Mouse (Mus musculus) megakaryocyte, adult 5-6 weeks (primary cell): ENCODE data around the gene Usp11. TPM values are rescaled to one million over a fixed set of nuclear protein-coding genes. Genes with fewer than 3 reads are reported as not detected.
A peak's percentile ranks its signal among the peaks of the same experiment; 100 is the strongest.
"Not testable (repeated sequence)": the region's sequence is repeated elsewhere in the genome, so short reads cannot be mapped to it uniquely, and the experiment has no call there.

ENCODE experiments used
- ATAC-seq: 2 replicates; pipeline ENCODE4 v1.8.0; 2016; ENCODE audit warnings: mild to moderate bottlenecking, inconsistent platforms; ENCODE audit not compliant: poor library complexity, severe bottlenecking
- total RNA-seq, 2 experiments: library from RNA; stranded (forward) in 1 of 2; stranded (reverse) in 1 of 2; fragments of 153-499, 151-499 nt in 1 of 2; fragments of 221-1000, 200-1000 nt in 1 of 2; gene quantifications; 2 replicates each; pipeline versions ENCODE4 v1.2.3 to v1.2.4; 2015 to 2017

The Usp11 gene
- total RNA-seq (2015) (5.5 and 5.8 TPM in 2 replicates), total RNA-seq (2017) (5.1 and 5.2 TPM in 2 replicates)

GRCm38 (mm10) chrX:20703741-20704290 is at the start of gene Usp11:
TSS of gene Usp11 (plus strand) at chrX:20703906.
- ATAC-seq: peak; percentile 25; the same call in 1 of the 2 replicates

- ATAC-seq: no peak
These were observed 46.1 kb upstream of the Usp11 start for GRCm38 (mm10) chrX:20657593-20657992.

- ATAC-seq: peak; percentile 71
These were observed 45.6 kb upstream of the Usp11 start, which contains the start of gene Uba1 for GRCm38 (mm10) chrX:20658026-20658652. TSS of gene Uba1 (plus strand) at chrX:20658326.

- 0 out of 2 replicates have a peak, but pooled peaks have one; percentile 2 for ATAC-seq
These were observed 44.8 kb upstream of the Usp11 start for GRCm38 (mm10) chrX:20658891-20659406.

GRCm38 (mm10) chrX:20662317-20662715 is 41.4 kb upstream of the Usp11 start:
- ATAC-seq: no peak

- ATAC-seq: peak; percentile 94
These were observed 40.8 kb upstream of the Usp11 start for GRCm38 (mm10) chrX:20662716-20663443.

GRCm38 (mm10) chrX:20663444-20663790 is 40.3 kb upstream of the Usp11 start:
- no peak for ATAC-seq

GRCm38 (mm10) chrX:20687519-20688067 is 16.1 kb upstream of the Usp11 start, which contains the start of gene Cdk16:
TSS of gene Cdk16 (plus strand) at chrX:20687954.
- peak; percentile 89 for ATAC-seq

GRCm38 (mm10) chrX:20688068-20688547 is 15.6 kb upstream of the Usp11 start:
- ATAC-seq: peak; percentile 76

GRCm38 (mm10) chrX:20688615-20689014 is 15.1 kb upstream of the Usp11 start:
- ATAC-seq: peak; percentile 31

GRCm38 (mm10) chrX:20691566-20691965 is 12.1 kb upstream of the Usp11 start:
- no peak for ATAC-seq

GRCm38 (mm10) chrX:20692616-20693015 is 11.1 kb upstream of the Usp11 start:
- no peak for ATAC-seq

- no peak for ATAC-seq
These were observed 7.9 kb upstream of the Usp11 start for GRCm38 (mm10) chrX:20695842-20696241.

- peak; percentile 92 for ATAC-seq
These were observed 783 bp downstream of the Usp11 start for GRCm38 (mm10) chrX:20704295-20705082.

GRCm38 (mm10) chrX:20705083-20705402 is 1.3 kb downstream of the Usp11 start:
- ATAC-seq: no peak

GRCm38 (mm10) chrX:20728681-20729080 is 25.0 kb downstream of the Usp11 start:
- no peak for ATAC-seq

GRCm38 (mm10) chrX:20730048-20730447 is 26.3 kb downstream of the Usp11 start:
- ATAC-seq: not testable (repeated sequence)

- ATAC-seq: no peak
These were observed 32.8 kb downstream of the Usp11 start for GRCm38 (mm10) chrX:20736479-20736878.

- no peak for ATAC-seq
These were observed 45.1 kb downstream of the Usp11 start for GRCm38 (mm10) chrX:20748829-20749228.

- no peak for ATAC-seq
These were observed 57.5 kb downstream of the Usp11 start for GRCm38 (mm10) chrX:20761201-20761600.
